Mouse (Mus musculus) myocyte (in vitro differentiated cells): ENCODE data around the gene Nupl2.

Experiments
- E2F4 ChIP-seq: IDR thresholded peaks from one replicate; pipeline ENCODE4 v1.6.1; 2011; ENCODE audit warnings: mild to moderate bottlenecking, control low read depth, moderate library complexity; ENCODE audit not compliant: insufficient read depth
- MAX ChIP-seq: IDR thresholded peaks from one replicate; pipeline ENCODE4 v1.6.1; 2011; ENCODE audit warnings: low read depth, mild to moderate bottlenecking, control low read depth
- POLR2A ChIP-seq: IDR thresholded peaks from one replicate; pipeline ENCODE4 v1.6.1; 2011; ENCODE audit warnings: low read depth, mild to moderate bottlenecking, control low read depth, moderate library complexity; ENCODE audit not compliant: insufficient read length
- POLR2AphosphoS2 ChIP-seq: IDR thresholded peaks from one replicate; pipeline ENCODE4 v1.6.1; 2011; ENCODE audit warnings: low read depth, control low read depth; ENCODE audit not compliant: insufficient read length
- REST ChIP-seq: IDR thresholded peaks from one replicate; pipeline ENCODE4 v1.6.1; 2011; ENCODE audit warnings: mild to moderate bottlenecking, control low read depth, moderate library complexity; ENCODE audit not compliant: insufficient read depth, insufficient read length
- TCF12 ChIP-seq: IDR thresholded peaks from one replicate; pipeline ENCODE4 v1.6.1; 2011; ENCODE audit warnings: mild to moderate bottlenecking, control low read depth; ENCODE audit not compliant: poor library complexity, insufficient read depth, severe bottlenecking
- USF1 ChIP-seq: IDR thresholded peaks from one replicate; pipeline ENCODE4 v1.6.1; 2011; ENCODE audit warnings: low read depth, mild to moderate bottlenecking, control low read depth, moderate library complexity

DNA sequence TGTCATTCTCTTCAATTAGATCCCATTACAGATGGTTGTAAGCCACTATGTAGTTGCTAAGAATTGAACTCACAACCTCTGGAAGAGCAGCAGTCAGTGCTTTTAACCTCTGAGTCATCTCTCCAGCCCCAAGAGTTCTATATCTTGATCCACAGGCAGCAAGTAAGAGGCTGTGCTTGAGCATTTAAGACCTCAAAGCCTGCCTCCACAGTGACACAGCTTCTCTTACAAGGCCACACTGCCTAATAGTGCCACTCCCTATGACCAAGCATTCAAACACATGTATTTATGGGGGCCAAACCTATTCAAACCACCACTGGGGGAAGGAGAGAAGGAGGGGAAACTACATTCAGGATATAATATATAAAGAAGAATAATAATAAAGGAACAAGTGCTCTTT, 12.6 kb upstream of the Nupl2 start:
- TF ChIP-seq MAX (no peak), POLR2A (no peak), USF1 (no peak), TCF12 (no peak), POLR2AphosphoS2 (no peak), E2F4 (no peak), REST (no peak)
